Mouse (Mus musculus): Measurements from ENCODE around the gene Myrfl. TPM values are rescaled to one million over a fixed set of nuclear protein-coding genes. Genes with fewer than 3 reads are reported as not detected.

Gene Myrfl
- polyA plus RNA-seq, 1 experiment = 22.8 TPM

GRCm38 (mm10) chr10:116742696-116743095, 154.0 kb downstream of the Myrfl start:
- Histone ChIP-seq H3K4me1 (ENCODE audit: control insufficient read depth, insufficient read depth, insufficient read length, low read length) (peaks cover 4% of the 10 kb centered on the region; the same call in 1 of the 2 replicates), H3K27me3 (ENCODE audit: control insufficient read depth, insufficient read depth, low read length) (no peaks in the 10 kb centered on the region), H3K27ac (ENCODE audit: insufficient read depth, low read depth, low read length) (no peak overlapping the region), H3K4me3 (ENCODE audit: low read depth, low read length) (no peak overlapping the region), H3K36me3 (ENCODE audit: control insufficient read depth, insufficient read depth, low read length) (no peaks in the 10 kb centered on the region)
- 81% methylated on average over 2 of the region's 2 CpGs for WGBS
- no peak for TF ChIP-seq CTCF (IDR thresholded peaks at IDR 0.05; ENCODE audit: extremely low read depth, insufficient read length, insufficient replicate concordance, low read depth, low read length)
- no peak for TF ChIP-seq POLR2A (IDR thresholded peaks at IDR 0.05; ENCODE audit: low read depth, low read length)

GRCm38 (mm10) chr10:116742189-116742588, 154.5 kb downstream of the Myrfl start:
- Histone ChIP-seq H3K4me3 (ENCODE audit: low read depth, low read length) (no peak overlapping the region), H3K36me3 (ENCODE audit: control insufficient read depth, insufficient read depth, low read length) (no peaks in the 10 kb centered on the region), H3K27me3 (ENCODE audit: control insufficient read depth, insufficient read depth, low read length) (no peaks in the 10 kb centered on the region), H3K4me1 (ENCODE audit: control insufficient read depth, insufficient read depth, insufficient read length, low read length) (peaks cover 4% of the 10 kb centered on the region; the same call in 1 of the 2 replicates), H3K27ac (ENCODE audit: insufficient read depth, low read depth, low read length) (no peak overlapping the region)
- WGBS = 76% methylated on average over 8 of the region's 8 CpGs
- TF ChIP-seq POLR2A (IDR thresholded peaks at IDR 0.05; ENCODE audit: low read depth, low read length) = no peak
- no peak for TF ChIP-seq CTCF (IDR thresholded peaks at IDR 0.05; ENCODE audit: extremely low read depth, insufficient read length, insufficient replicate concordance, low read depth, low read length)

GRCm38 (mm10) chr10:116741343-116741742, 155.4 kb downstream of the Myrfl start:
- Histone ChIP-seq H3K4me1 (ENCODE audit: control insufficient read depth, insufficient read depth, insufficient read length, low read length) (peaks cover under 1% of the 10 kb centered on the region; the same call in 1 of the 2 replicates), H3K27me3 (ENCODE audit: control insufficient read depth, insufficient read depth, low read length) (no peaks in the 10 kb centered on the region), H3K4me3 (ENCODE audit: low read depth, low read length) (no peak overlapping the region), H3K27ac (ENCODE audit: insufficient read depth, low read depth, low read length) (no peak overlapping the region), H3K36me3 (ENCODE audit: control insufficient read depth, insufficient read depth, low read length) (no peaks in the 10 kb centered on the region)
- TF ChIP-seq POLR2A (IDR thresholded peaks at IDR 0.05; ENCODE audit: low read depth, low read length) (no peak), CTCF (IDR thresholded peaks at IDR 0.05; ENCODE audit: extremely low read depth, insufficient read length, insufficient replicate concordance, low read depth, low read length) (no peak)
- 53% methylated on average over 6 of the region's 6 CpGs for WGBS

- no peaks in the 10 kb centered on the region for H3K36me3 ChIP-seq (ENCODE audit: control insufficient read depth, insufficient read depth, low read length)
- WGBS = 79% methylated on average over 7 of the region's 7 CpGs
- no peak overlapping the region for H3K4me3 ChIP-seq (ENCODE audit: low read depth, low read length)
- TF ChIP-seq POLR2A (IDR thresholded peaks at IDR 0.05; ENCODE audit: low read depth, low read length) = no peak
- no peak for TF ChIP-seq CTCF (IDR thresholded peaks at IDR 0.05; ENCODE audit: extremely low read depth, insufficient read length, insufficient replicate concordance, low read depth, low read length)
- H3K27me3 ChIP-seq (ENCODE audit: control insufficient read depth, insufficient read depth, low read length) = no peaks in the 10 kb centered on the region
- no peak overlapping the region for H3K27ac ChIP-seq (ENCODE audit: insufficient read depth, low read depth, low read length)
- no peaks in the 10 kb centered on the region for H3K4me1 ChIP-seq (ENCODE audit: control insufficient read depth, insufficient read depth, insufficient read length, low read length)
Measured at GRCm38 (mm10) chr10:116740073-116740472, 156.6 kb downstream of the Myrfl start.

- no peaks in the 10 kb centered on the region for H3K27me3 ChIP-seq (ENCODE audit: control insufficient read depth, insufficient read depth, low read length)
- TF ChIP-seq POLR2A (IDR thresholded peaks at IDR 0.05; ENCODE audit: low read depth, low read length) (no peak), CTCF (IDR thresholded peaks at IDR 0.05; ENCODE audit: extremely low read depth, insufficient read length, insufficient replicate concordance, low read depth, low read length) (no peak)
- H3K4me3 ChIP-seq (ENCODE audit: low read depth, low read length) = no peak overlapping the region
- H3K4me1 ChIP-seq (ENCODE audit: control insufficient read depth, insufficient read depth, insufficient read length, low read length) = no peaks in the 10 kb centered on the region
- WGBS = 85% methylated on average over 8 of the region's 8 CpGs
- H3K36me3 ChIP-seq (ENCODE audit: control insufficient read depth, insufficient read depth, low read length) = no peaks in the 10 kb centered on the region
- no peak overlapping the region for H3K27ac ChIP-seq (ENCODE audit: insufficient read depth, low read depth, low read length)
Measured at GRCm38 (mm10) chr10:116738533-116738932, 158.2 kb downstream of the Myrfl start.

DNA sequence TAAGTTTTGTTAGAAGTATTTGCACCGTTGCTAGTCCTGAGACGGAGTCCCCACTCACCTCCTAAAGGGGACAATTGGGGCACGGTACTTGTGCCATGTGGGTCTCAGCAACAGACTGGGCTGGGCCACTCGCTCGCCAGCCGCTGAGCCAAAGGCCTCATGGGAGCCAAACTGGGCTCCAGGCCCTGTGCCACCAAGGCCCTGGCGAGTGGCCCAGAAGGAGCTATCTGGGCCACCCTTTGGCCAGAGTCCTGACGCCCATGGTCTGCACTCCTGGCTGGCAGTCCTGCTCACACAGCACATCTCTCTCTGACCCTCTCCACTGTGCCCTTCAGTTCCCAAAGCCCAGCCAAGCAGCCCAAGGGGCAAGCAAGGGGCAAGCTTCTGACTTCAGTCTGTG, 161.1 kb downstream of the Myrfl start:
- Histone ChIP-seq H3K36me3 (ENCODE audit: control insufficient read depth, insufficient read depth, low read length) (no peaks in the 10 kb centered on the region), H3K27me3 (ENCODE audit: control insufficient read depth, insufficient read depth, low read length) (no peaks in the 10 kb centered on the region), H3K4me1 (ENCODE audit: control insufficient read depth, insufficient read depth, insufficient read length, low read length) (no peaks in the 10 kb centered on the region), H3K4me3 (ENCODE audit: low read depth, low read length) (no peak overlapping the region), H3K27ac (ENCODE audit: insufficient read depth, low read depth, low read length) (no peak overlapping the region)
- WGBS = 51% methylated on average over 8 of the region's 8 CpGs
- TF ChIP-seq POLR2A (IDR thresholded peaks at IDR 0.05; ENCODE audit: low read depth, low read length) (no peak), CTCF (IDR thresholded peaks at IDR 0.05; ENCODE audit: extremely low read depth, insufficient read length, insufficient replicate concordance, low read depth, low read length) (no peak)

DNA sequence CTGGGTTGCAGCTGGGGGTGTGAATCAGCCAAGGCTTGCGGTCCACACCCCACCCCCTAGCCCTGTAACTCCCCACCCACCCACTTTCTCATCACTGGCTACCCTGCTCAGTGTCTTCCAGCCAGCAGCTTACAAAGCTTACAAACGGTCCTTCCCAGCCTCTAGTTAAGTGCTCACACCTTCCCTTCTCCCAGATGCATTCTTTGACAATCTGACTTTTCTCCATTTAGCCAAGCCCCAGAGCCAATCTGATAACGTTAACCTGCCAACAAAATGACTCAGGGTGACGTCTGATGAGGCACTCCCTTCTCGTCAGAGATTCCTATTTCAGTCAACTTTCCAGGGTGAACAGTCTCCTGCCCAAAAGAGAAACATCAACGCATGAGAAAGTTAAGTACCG, 163.1 kb downstream of the Myrfl start:
- TF ChIP-seq CTCF (IDR thresholded peaks at IDR 0.05; ENCODE audit: extremely low read depth, insufficient read length, insufficient replicate concordance, low read depth, low read length) (no peak), POLR2A (IDR thresholded peaks at IDR 0.05; ENCODE audit: low read depth, low read length) (no peak)
- Histone ChIP-seq H3K27ac (ENCODE audit: insufficient read depth, low read depth, low read length) (no peak overlapping the region), H3K4me1 (ENCODE audit: control insufficient read depth, insufficient read depth, insufficient read length, low read length) (no peaks in the 10 kb centered on the region), H3K36me3 (ENCODE audit: control insufficient read depth, insufficient read depth, low read length) (no peaks in the 10 kb centered on the region), H3K4me3 (ENCODE audit: low read depth, low read length) (no peak overlapping the region), H3K27me3 (ENCODE audit: control insufficient read depth, insufficient read depth, low read length) (no peaks in the 10 kb centered on the region)
- 54% methylated on average over 7 of the region's 7 CpGs for WGBS

All from small intestine, adult 2 months (tissue).